Comparison of ENCODE assay signal across 11 mouse cellular contexts in the genomic region with DNA sequence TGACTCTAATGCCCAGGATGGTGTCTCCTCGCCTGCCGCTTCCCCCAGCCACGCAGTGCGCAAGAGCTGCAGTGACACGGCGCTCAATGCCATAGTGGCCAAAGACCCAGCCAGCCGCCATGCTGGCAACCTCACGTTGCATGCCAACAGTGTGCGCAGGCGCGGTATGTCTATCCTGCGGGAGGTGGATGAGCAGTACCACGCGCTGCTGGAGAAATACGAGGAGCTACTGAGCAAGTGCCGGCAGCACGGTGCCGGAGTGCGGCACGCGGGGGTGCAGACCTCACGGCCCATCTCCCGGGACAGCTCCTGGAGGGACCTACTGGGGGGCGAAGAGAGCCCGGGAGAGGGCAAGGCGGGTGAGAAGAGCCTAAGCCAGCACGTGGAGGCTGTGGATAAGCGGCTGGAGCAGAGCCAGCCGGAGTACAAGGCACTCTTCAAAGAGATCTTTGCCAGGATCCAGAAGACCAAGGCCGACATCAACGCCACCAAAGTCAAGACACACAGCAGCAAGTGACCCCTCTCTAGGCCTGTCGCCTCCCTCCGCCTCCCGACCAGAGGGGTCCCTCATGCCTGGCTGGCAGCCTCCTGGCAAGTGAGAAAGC. TPM values are rescaled to one million over a fixed set of nuclear protein-coding genes. Genes with fewer than 3 reads are reported as not detected.
DNase-seq lines count a peak whose midpoint lies in the region; ATAC-seq and TF ChIP-seq lines count a peak whose summit lies in the region.
"Had no signal": no experiment of that assay in that cellular context is flagged by ENCODE, and none has a peak within 500 bp of the region (broad histone marks: within the 10 kb centered on the region; RNA-seq: fewer than 3 reads in every experiment).

No protein-coding gene starts in this region.

- H3K4me1 ChIP-seq in lung, embryonic 14.5 days (ENCODE audit: insufficient read depth), result no peaks in the 10 kb centered on the region
- no peaks in the 10 kb centered on the region for H3K4me1 ChIP-seq in intestine, embryonic 15.5 days (replicated peaks)
- no peaks in the 10 kb centered on the region for H3K4me1 ChIP-seq in stomach, embryonic 15.5 days
- H3K4me1 ChIP-seq: hindbrain, embryonic 15.5 days had no signal

- no peak overlapping the region for H3K27ac ChIP-seq in lung, embryonic 14.5 days (ENCODE audit: low read depth)
- H3K27ac ChIP-seq in intestine, embryonic 15.5 days, result no peak overlapping the region
- no peak overlapping the region for H3K27ac ChIP-seq in stomach, embryonic 15.5 days
- H3K27ac ChIP-seq: hindbrain, embryonic 15.5 days had no signal

- H3K4me3 ChIP-seq in lung, embryonic 14.5 days (ENCODE audit: low read depth, low read length), result no peak overlapping the region
- H3K4me3 ChIP-seq in intestine, embryonic 15.5 days (replicated peaks), result no peak overlapping the region
- H3K4me3 ChIP-seq in stomach, embryonic 15.5 days (replicated peaks), result no peak overlapping the region
- H3K4me3 ChIP-seq: hindbrain, embryonic 15.5 days had no signal

- WGBS in lung, embryonic 14.5 days, result 57% methylated on average over 34 of the region's 34 CpGs
- WGBS in intestine, embryonic 15.5 days, result 58% methylated on average over 34 of the region's 34 CpGs
- 63% methylated on average over 34 of the region's 34 CpGs for WGBS in stomach, embryonic 15.5 days

- H3K36me3 ChIP-seq in lung, embryonic 14.5 days (ENCODE audit: insufficient read depth), result peaks cover 60% of the 10 kb centered on the region
- peaks cover 12% of the 10 kb centered on the region for H3K36me3 ChIP-seq in intestine, embryonic 15.5 days
- H3K36me3 ChIP-seq in stomach, embryonic 15.5 days, result peaks cover 11% of the 10 kb centered on the region

- TF ChIP-seq CTCF in lung, embryonic 14.5 days (IDR thresholded peaks at IDR 0.05; ENCODE audit: low read depth), result no peak

- H3K4me2 ChIP-seq in lung, embryonic 14.5 days, result peak overlapping the region; percentile 39
- peak overlapping the region; percentile 39 for H3K4me2 ChIP-seq in intestine, embryonic 15.5 days (replicated peaks)
- H3K4me2 ChIP-seq in stomach, embryonic 15.5 days, result peak overlapping the region; percentile 5; the same call in 1 of the 2 replicates
- H3K4me2 ChIP-seq: hindbrain, embryonic 15.5 days had no signal

- peak; percentile 64 for DNase-seq in adrenal gland, adult 2 months
- no peak for DNase-seq in adrenal gland, postnatal 4 days (ENCODE audit: low spot score in 2 of 2)
- peak; percentile 28 for DNase-seq in lung, embryonic 14.5 days
- no peak for DNase-seq in lung, postnatal 14 days
- DNase-seq in spleen, adult 18-20 months, result no peak
- DNase-seq in ovary, adult 18-20 months (ENCODE audit: low spot score), result no peak
- DNase-seq: lung, postnatal 36 days had no signal

- H3K27me3 ChIP-seq in lung, embryonic 14.5 days (ENCODE audit: insufficient read depth, low read length), result no peaks in the 10 kb centered on the region
- H3K27me3 ChIP-seq in intestine, embryonic 15.5 days (replicated peaks), result no peaks in the 10 kb centered on the region
- no peaks in the 10 kb centered on the region for H3K27me3 ChIP-seq in stomach, embryonic 15.5 days (replicated peaks)
- H3K27me3 ChIP-seq: hindbrain, embryonic 15.5 days had no signal

- H3K9ac ChIP-seq in lung, embryonic 14.5 days, result no peak overlapping the region
- H3K9ac ChIP-seq in intestine, embryonic 15.5 days, result no peak overlapping the region
- H3K9ac ChIP-seq in stomach, embryonic 15.5 days, result no peak overlapping the region
- H3K9ac ChIP-seq: hindbrain, embryonic 15.5 days had no signal

- ATAC-seq in lung, embryonic 14.5 days (ENCODE audit: insufficient read depth), result no peak
- peak; percentile 51; the same call in 1 of the 2 replicates for ATAC-seq in intestine, embryonic 15.5 days
- peak; percentile 43; the same call in 1 of the 2 replicates for ATAC-seq in stomach, embryonic 15.5 days (ENCODE audit: insufficient read depth, low FRiP score, low read depth)
- ATAC-seq: forebrain, embryonic 14.5 days had no signal

- no peaks in the 10 kb centered on the region for H3K9me3 ChIP-seq in lung, embryonic 14.5 days (ENCODE audit: low read depth, low read length)
- H3K9me3 ChIP-seq in intestine, embryonic 15.5 days, result no peaks in the 10 kb centered on the region
- no peaks in the 10 kb centered on the region for H3K9me3 ChIP-seq in stomach, embryonic 15.5 days
- H3K9me3 ChIP-seq: hindbrain, embryonic 15.5 days had no signal

RNA-seq across cellular contexts. Expression of gene Mrpl58, which starts 9.7 kb away (rescaled TPM):
- total RNA-seq in adrenal gland, adult 2 months (2021), result 100 to 1,000 TPM; 163 to 165 TPM
- polyA plus RNA-seq in adrenal gland, adult 2 months (2012; rRNA removed), result 96.1 and 100 TPM in 2 replicates
- 100 to 1,000 TPM; 150 to 158 TPM for total RNA-seq in adrenal gland, postnatal 4 days (2021)
- 230 and 242 TPM in 2 replicates for polyA plus RNA-seq in lung, embryonic 14.5 days (2014; fragmentation: Nextera tagmentation; extraction: Ambion mirVana)
- polyA plus RNA-seq in intestine, embryonic 15.5 days (2015; fragmentation: Nextera tagmentation; extraction: Ambion mirVana), result 187 and 197 TPM in 2 replicates
- 184 and 196 TPM in 2 replicates for polyA plus RNA-seq in stomach, embryonic 15.5 days (2015; fragmentation: Nextera tagmentation; extraction: Ambion mirVana)

RNA-seq across cellular contexts. Expression of gene Cdr2l, which starts 12.1 kb away (rescaled TPM):
- total RNA-seq in adrenal gland, adult 2 months (2021), result 100 to 1,000 TPM in 1 of 2 experiments, 10 to 100 TPM in 1; 67.8 to 169 TPM
- polyA plus RNA-seq in adrenal gland, adult 2 months (2012; rRNA removed), result 63.0 and 75.9 TPM in 2 replicates
- 10 to 100 TPM; 44.3 to 47.4 TPM for total RNA-seq in adrenal gland, postnatal 4 days (2021)
- 17.7 and 19.8 TPM in 2 replicates for polyA plus RNA-seq in lung, embryonic 14.5 days (2014; fragmentation: Nextera tagmentation; extraction: Ambion mirVana)
- 7.5 and 8.0 TPM in 2 replicates for polyA plus RNA-seq in intestine, embryonic 15.5 days (2015; fragmentation: Nextera tagmentation; extraction: Ambion mirVana)
- polyA plus RNA-seq in stomach, embryonic 15.5 days (2015; fragmentation: Nextera tagmentation; extraction: Ambion mirVana), result 10.0 and 10.5 TPM in 2 replicates

RNA-seq across cellular contexts. Expression of gene Atp5h, which starts 25.9 kb away (rescaled TPM):
- 100 to 1,000 TPM; 734 to 761 TPM for total RNA-seq in adrenal gland, adult 2 months (2021)
- polyA plus RNA-seq in adrenal gland, adult 2 months (2012; rRNA removed), result 14.2 and 14.9 TPM in 2 replicates
- 100 to 1,000 TPM; 503 to 527 TPM for total RNA-seq in adrenal gland, postnatal 4 days (2021)
- polyA plus RNA-seq in lung, embryonic 14.5 days (2014; fragmentation: Nextera tagmentation; extraction: Ambion mirVana), result 817 and 850 TPM in 2 replicates
- polyA plus RNA-seq in intestine, embryonic 15.5 days (2015; fragmentation: Nextera tagmentation; extraction: Ambion mirVana), result 989 and 991 TPM in 2 replicates
- polyA plus RNA-seq in stomach, embryonic 15.5 days (2015; fragmentation: Nextera tagmentation; extraction: Ambion mirVana), result 824 and 904 TPM in 2 replicates

RNA-seq across cellular contexts. Expression of gene Kctd2, which starts 26.1 kb away (rescaled TPM):
- 10 to 100 TPM; 52.1 to 72.0 TPM for total RNA-seq in adrenal gland, adult 2 months (2021)
- polyA plus RNA-seq in adrenal gland, adult 2 months (2012; rRNA removed), result 62.9 and 80.0 TPM in 2 replicates
- 10 to 100 TPM; 56.7 to 61.6 TPM for total RNA-seq in adrenal gland, postnatal 4 days (2021)
- 21.6 and 22.2 TPM in 2 replicates for polyA plus RNA-seq in lung, embryonic 14.5 days (2014; fragmentation: Nextera tagmentation; extraction: Ambion mirVana)
- 12.1 and 13.5 TPM in 2 replicates for polyA plus RNA-seq in intestine, embryonic 15.5 days (2015; fragmentation: Nextera tagmentation; extraction: Ambion mirVana)
- 14.6 and 15.6 TPM in 2 replicates for polyA plus RNA-seq in stomach, embryonic 15.5 days (2015; fragmentation: Nextera tagmentation; extraction: Ambion mirVana)

RNA-seq across cellular contexts. Expression of gene Hid1, which starts 26.3 kb away (rescaled TPM):
- total RNA-seq in adrenal gland, adult 2 months (2021), result 10 to 100 TPM; 23.8 to 25.0 TPM
- 27.1 and 27.3 TPM in 2 replicates for polyA plus RNA-seq in adrenal gland, adult 2 months (2012; rRNA removed)
- total RNA-seq in adrenal gland, postnatal 4 days (2021), result 10 to 100 TPM; 29.0 to 34.2 TPM
- polyA plus RNA-seq in lung, embryonic 14.5 days (2014; fragmentation: Nextera tagmentation; extraction: Ambion mirVana), result 7.4 and 9.2 TPM in 2 replicates
- 17.1 and 22.7 TPM in 2 replicates for polyA plus RNA-seq in intestine, embryonic 15.5 days (2015; fragmentation: Nextera tagmentation; extraction: Ambion mirVana)
- 32.9 and 41.0 TPM in 2 replicates for polyA plus RNA-seq in stomach, embryonic 15.5 days (2015; fragmentation: Nextera tagmentation; extraction: Ambion mirVana)

Comparison
In these comparisons a context has a peak if more than half of its experiments do, and no peak if none do; other contexts are left out.
1. DNase-seq: peak in adrenal gland, adult 2 months (single experiment) and lung, embryonic 14.5 days (single experiment); none in adrenal gland, postnatal 4 days (0 of 2), lung, postnatal 14 days (single experiment), spleen, adult 18-20 months (0 of 2) and ovary, adult 18-20 months (single experiment).
2. RNA of gene Atp5h, which starts 25.9 kb away (polyA plus RNA-seq): 989 to 991 TPM in intestine, embryonic 15.5 days, 824 to 904 TPM in stomach, embryonic 15.5 days and 817 to 850 TPM in lung, embryonic 14.5 days; 14.2 to 14.9 TPM in adrenal gland, adult 2 months; every median in the first group is over 10 times any median in the second.
3. Peak in every context shown above with its lines, with median percentiles within 50 percentile points of each other: H3K4me2 ChIP-seq.